Mouse (Mus musculus): ENCODE results near the gene Dkk1. TPM values are rescaled to one million over a fixed set of nuclear protein-coding genes. Genes with fewer than 3 reads are reported as not detected.
A peak's percentile ranks its signal among the peaks of the same experiment; 100 is the strongest.
"Not testable (repeated sequence)": the region's sequence is repeated elsewhere in the genome, so short reads cannot be mapped to it uniquely, and the experiment has no call there.

Gene Dkk1
- polyA plus RNA-seq (2015; fragmentation: Nextera tagmentation; extraction: Ambion mirVana), result 1.1 and 1.4 TPM in 2 replicates

DNA sequence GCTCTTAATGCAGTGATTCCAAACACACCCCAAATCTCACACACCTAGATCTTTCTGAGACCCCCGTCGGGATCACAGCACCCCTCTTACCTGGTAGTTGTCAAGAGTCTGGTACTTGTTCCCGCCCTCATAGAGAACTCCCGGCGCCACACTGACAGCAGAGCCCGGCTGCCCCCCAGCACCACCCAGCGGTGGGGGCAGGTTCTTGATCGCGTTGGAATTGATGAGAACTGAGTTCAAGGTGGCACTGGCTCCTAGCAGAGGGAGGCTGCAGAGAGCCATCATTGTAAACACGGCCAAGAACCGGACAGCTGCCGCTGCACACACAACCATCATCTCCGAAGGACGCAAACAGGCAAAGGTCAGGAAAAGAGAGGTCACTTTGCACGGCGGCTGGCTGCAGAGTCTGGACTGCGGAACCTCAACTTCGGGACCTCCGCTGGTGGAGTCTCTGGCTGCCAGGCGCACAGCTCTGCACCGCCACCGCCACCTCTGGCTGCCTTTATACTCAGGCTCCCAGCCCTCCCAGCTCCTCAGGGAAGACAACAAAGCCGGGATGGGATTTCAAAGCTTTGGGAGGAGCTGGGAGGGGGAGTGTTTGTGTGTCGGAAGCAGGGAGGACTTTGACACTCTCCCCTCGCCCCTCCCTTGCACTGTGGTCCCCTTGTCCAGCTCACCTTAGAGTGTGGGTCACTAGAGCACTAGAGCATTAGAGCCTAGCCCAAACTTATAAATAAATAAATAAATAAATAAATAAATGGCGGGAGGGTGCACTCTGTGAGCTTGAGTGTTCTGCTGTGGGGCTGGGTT, at the start of gene Dkk1:
Gene Dkk1 (minus strand): TSS at position 622 of the 810 bp plus-strand sequence.
- Histone ChIP-seq H3K4me1 (replicated peaks) (peaks cover 13% of the 10 kb centered on the region), H3K36me3 (no peaks in the 10 kb centered on the region), H3K9ac (no peak within 1 kb of the TSS), H3K4me2 (replicated peaks) (peak within 1 kb of the TSS; percentile 57), H3K4me3 (replicated peaks) (peak within 1 kb of the TSS; percentile 25), H3K27ac (no peak within 1 kb of the TSS), H3K9me3 (no peaks in the 10 kb centered on the region), H3K27me3 (replicated peaks) (peaks cover 31% of the 10 kb centered on the region)
- WGBS, result under 1% methylated on average over 26 of the region's 26 CpGs
- peak; percentile 65; the same call in 1 of the 2 replicates for ATAC-seq

- Histone ChIP-seq H3K27ac (no peak overlapping the region), H3K27me3 (replicated peaks) (no peaks in the 10 kb centered on the region), H3K9ac (no peak overlapping the region), H3K4me1 (replicated peaks) (no peaks in the 10 kb centered on the region), H3K4me2 (replicated peaks) (no peak overlapping the region), H3K4me3 (replicated peaks) (no peak overlapping the region), H3K36me3 (no peaks in the 10 kb centered on the region), H3K9me3 (no peaks in the 10 kb centered on the region)
- no peak for ATAC-seq
- 78% methylated on average over 3 of the region's 3 CpGs for WGBS
Measured at GRCm38 (mm10) chr19:30586366-30586765, 36.9 kb upstream of the Dkk1 start.

DNA sequence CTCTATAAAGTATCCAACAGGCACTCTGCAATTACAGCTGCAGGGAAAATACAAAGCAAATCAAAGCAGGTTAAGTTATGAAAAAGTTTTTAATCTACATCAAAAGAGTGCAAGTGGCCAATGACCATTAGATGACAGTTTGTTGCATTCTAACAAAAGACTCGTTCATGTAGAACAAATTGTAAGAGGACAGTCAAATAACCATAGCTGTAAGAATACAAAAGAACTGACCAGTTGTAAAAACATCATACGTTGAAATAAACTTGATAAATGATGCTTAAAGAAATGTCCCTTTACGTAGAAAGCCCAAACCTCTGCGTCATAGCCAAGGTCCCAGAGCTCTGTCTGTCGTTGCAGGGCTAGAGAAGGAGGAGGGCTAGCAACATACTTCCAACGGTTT, 15.1 kb upstream of the Dkk1 start:
- WGBS, result 80% methylated on average over 6 of the region's 6 CpGs
- Histone ChIP-seq H3K36me3 (no peaks in the 10 kb centered on the region), H3K4me1 (replicated peaks) (no peaks in the 10 kb centered on the region), H3K9ac (no peak overlapping the region), H3K27ac (no peak overlapping the region), H3K4me2 (replicated peaks) (no peak overlapping the region), H3K4me3 (replicated peaks) (no peak overlapping the region), H3K27me3 (replicated peaks) (no peaks in the 10 kb centered on the region), H3K9me3 (no peaks in the 10 kb centered on the region)
- no peak for ATAC-seq

DNA sequence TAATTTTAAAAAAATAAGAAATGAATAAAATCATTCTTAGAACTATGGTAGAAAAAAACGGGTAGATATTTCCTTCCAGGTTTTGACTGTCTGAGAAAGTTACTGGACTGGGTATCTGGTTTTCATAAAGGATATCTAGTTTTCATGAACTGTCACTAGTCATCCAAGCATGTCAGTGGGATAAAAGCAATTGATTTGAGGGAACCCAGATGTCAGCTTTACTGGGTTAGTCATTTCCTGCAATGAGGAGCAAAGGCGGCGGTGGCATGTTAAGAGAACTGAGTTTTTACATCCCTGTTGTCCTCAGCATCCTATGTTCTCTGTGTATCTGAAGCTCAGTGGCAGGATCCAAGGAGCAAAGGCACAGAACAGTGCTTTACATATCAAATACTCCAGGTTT, 14.4 kb upstream of the Dkk1 start:
- no peak for ATAC-seq
- no peaks in the 10 kb centered on the region for H3K4me1 ChIP-seq (replicated peaks)
- H3K36me3 ChIP-seq, result no peaks in the 10 kb centered on the region
- H3K9ac ChIP-seq, result no peak overlapping the region
- H3K9me3 ChIP-seq, result no peaks in the 10 kb centered on the region
- H3K4me3 ChIP-seq (replicated peaks), result no peak overlapping the region
- H3K27me3 ChIP-seq (replicated peaks), result no peaks in the 10 kb centered on the region
- no peak overlapping the region for H3K4me2 ChIP-seq (replicated peaks)
- 59% methylated on average over 3 of the region's 3 CpGs for WGBS
- no peak overlapping the region for H3K27ac ChIP-seq

GRCm38 (mm10) chr19:30558024-30558423, 8.6 kb upstream of the Dkk1 start:
- no peak overlapping the region for H3K9ac ChIP-seq
- no peak overlapping the region for H3K4me3 ChIP-seq (replicated peaks)
- H3K27me3 ChIP-seq (replicated peaks), result no peaks in the 10 kb centered on the region
- no peaks in the 10 kb centered on the region for H3K9me3 ChIP-seq
- H3K27ac ChIP-seq, result no peak overlapping the region
- H3K4me1 ChIP-seq (replicated peaks), result no peaks in the 10 kb centered on the region
- H3K36me3 ChIP-seq, result no peaks in the 10 kb centered on the region
- ATAC-seq, result no peak
- no peak overlapping the region for H3K4me2 ChIP-seq (replicated peaks)

GRCm38 (mm10) chr19:30554467-30554881, 5.0 kb upstream of the Dkk1 start:
- Histone ChIP-seq H3K4me3 (replicated peaks) (peak overlapping the region; percentile 13), H3K27ac (no peak overlapping the region), H3K9me3 (no peaks in the 10 kb centered on the region), H3K4me2 (replicated peaks) (peak overlapping the region; percentile 54), H3K9ac (no peak overlapping the region), H3K36me3 (no peaks in the 10 kb centered on the region), H3K4me1 (replicated peaks) (peaks cover 2% of the 10 kb centered on the region; the same call in 1 of the 2 replicates), H3K27me3 (replicated peaks) (peaks cover 9% of the 10 kb centered on the region)
- peak; percentile 69 for ATAC-seq
- 2% methylated on average over 12 of the region's 12 CpGs for WGBS

DNA sequence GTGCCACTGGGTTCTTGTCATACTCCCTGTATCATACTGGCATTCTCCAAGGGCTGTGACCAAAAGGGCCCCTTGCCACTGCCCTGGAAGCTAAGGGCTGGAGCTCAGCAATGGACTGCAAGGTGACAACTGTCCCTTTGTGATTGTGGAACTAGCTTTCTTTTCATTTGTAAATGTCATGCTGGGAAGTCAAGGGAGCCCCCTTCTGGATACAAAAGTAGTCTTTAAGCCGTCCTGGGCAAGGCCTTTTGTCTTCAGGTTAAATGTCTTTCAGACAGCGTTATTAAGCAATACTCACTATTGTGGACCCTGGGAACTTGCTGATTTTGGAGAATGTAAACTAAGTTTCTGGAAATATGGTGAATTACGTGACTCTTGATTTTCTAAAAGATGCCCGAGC, 4.3 kb upstream of the Dkk1 start:
- 28% methylated on average over 4 of the region's 4 CpGs for WGBS

GRCm38 (mm10) chr19:30552260-30552659, 2.8 kb upstream of the Dkk1 start:
- WGBS, result 68% methylated on average over 8 of the region's 8 CpGs
- H3K4me1 ChIP-seq (replicated peaks), result peaks cover 13% of the 10 kb centered on the region
- H3K9ac ChIP-seq, result no peak overlapping the region
- no peaks in the 10 kb centered on the region for H3K36me3 ChIP-seq
- peaks cover 22% of the 10 kb centered on the region for H3K27me3 ChIP-seq (replicated peaks)
- no peaks in the 10 kb centered on the region for H3K9me3 ChIP-seq
- no peak overlapping the region for H3K4me2 ChIP-seq (replicated peaks)
- ATAC-seq, result no peak
- H3K4me3 ChIP-seq (replicated peaks), result no peak overlapping the region
- H3K27ac ChIP-seq, result no peak overlapping the region

More for the DNA sequence above, 4.3 kb upstream of the Dkk1 start:
- Histone ChIP-seq H3K36me3 (no peaks in the 10 kb centered on the region), H3K9me3 (no peaks in the 10 kb centered on the region), H3K4me2 (replicated peaks) (no peak overlapping the region), H3K9ac (no peak overlapping the region), H3K27me3 (replicated peaks) (peaks cover 16% of the 10 kb centered on the region), H3K4me3 (replicated peaks) (no peak overlapping the region), H3K27ac (no peak overlapping the region), H3K4me1 (replicated peaks) (peaks cover 9% of the 10 kb centered on the region)
- no peak for ATAC-seq

- H3K4me3 ChIP-seq (replicated peaks), result no peak overlapping the region; the same call in 1 of the 2 replicates
- ATAC-seq, result no peak
- H3K27me3 ChIP-seq (replicated peaks), result peaks cover 31% of the 10 kb centered on the region
Measured at GRCm38 (mm10) chr19:30549854-30550647, 586 bp upstream of the Dkk1 start.

GRCm38 (mm10) chr19:30548411-30549043, 938 bp downstream of the Dkk1 start:
- Histone ChIP-seq H3K4me2 (replicated peaks) (peak overlapping the region; percentile 57), H3K4me3 (replicated peaks) (peak overlapping the region; percentile 25), H3K4me1 (replicated peaks) (peaks cover 13% of the 10 kb centered on the region), H3K36me3 (no peaks in the 10 kb centered on the region), H3K27ac (no peak overlapping the region), H3K9me3 (no peaks in the 10 kb centered on the region), H3K9ac (no peak overlapping the region), H3K27me3 (replicated peaks) (peaks cover 31% of the 10 kb centered on the region)
- no peak for ATAC-seq
- 1% methylated on average over 23 of the region's 23 CpGs for WGBS

More at GRCm38 (mm10) chr19:30549854-30550647, 586 bp upstream of the Dkk1 start:
- Histone ChIP-seq H3K4me1 (replicated peaks) (peaks cover 13% of the 10 kb centered on the region), H3K27ac (no peak overlapping the region), H3K9ac (no peak overlapping the region), H3K36me3 (no peaks in the 10 kb centered on the region), H3K9me3 (no peaks in the 10 kb centered on the region), H3K4me2 (replicated peaks) (peak overlapping the region; percentile 57)
- 3% methylated on average over 17 of the region's 17 CpGs for WGBS

GRCm38 (mm10) chr19:30539365-30539941, 10.0 kb downstream of the Dkk1 start:
- ATAC-seq; H3K36me3 ChIP-seq; H3K9ac ChIP-seq; H3K4me1 ChIP-seq (replicated peaks); H3K27ac ChIP-seq; H3K9me3 ChIP-seq; H3K27me3 ChIP-seq (replicated peaks): not testable (repeated sequence)
- Histone ChIP-seq H3K4me2 (replicated peaks) (peak overlapping the region; percentile 81), H3K4me3 (replicated peaks) (peak overlapping the region; percentile 43)
- 1% methylated on average over 44 of the region's 44 CpGs for WGBS

- no peaks in the 10 kb centered on the region for H3K36me3 ChIP-seq
- H3K27me3 ChIP-seq (replicated peaks), result no peaks in the 10 kb centered on the region
- no peaks in the 10 kb centered on the region for H3K4me1 ChIP-seq (replicated peaks)
- H3K4me2 ChIP-seq (replicated peaks), result no peak overlapping the region
- no peak overlapping the region for H3K27ac ChIP-seq
- WGBS, result 25% methylated on average over 6 of the region's 6 CpGs
- no peak overlapping the region for H3K9ac ChIP-seq
- no peaks in the 10 kb centered on the region for H3K9me3 ChIP-seq
- ATAC-seq, result no peak
- no peak overlapping the region for H3K4me3 ChIP-seq (replicated peaks)
Measured at GRCm38 (mm10) chr19:30516771-30517170, 32.7 kb downstream of the Dkk1 start.
